In genomic region chr11:61225941-61226412, GRCm38 (mm10) we compare ENCODE assay signal across 9 mouse cellular contexts. TPM values are rescaled to one million over a fixed set of nuclear protein-coding genes. Genes with fewer than 3 reads are reported as not detected.
A peak's percentile ranks its signal among the peaks of the same experiment; 100 is the strongest.
DNase-seq lines count a peak whose midpoint lies in the region; ATAC-seq lines count a peak whose summit lies in the region.
"Had no signal": no experiment of that assay in that cellular context is flagged by ENCODE, and none has a peak within 500 bp of the region (broad histone marks: within the 10 kb centered on the region; RNA-seq: fewer than 3 reads in every experiment).

No protein-coding gene starts in this region.

- H3K4me1 ChIP-seq in heart, embryonic 14.5 days (ENCODE audit: control insufficient read depth in 2 of 2, insufficient read depth in 2 of 2, low read length in 2 of 2), result peaks cover 25 to 26% of the 10 kb centered on the region in 2 experiments
- peaks cover 8% of the 10 kb centered on the region; the same call in 1 of the 2 replicates for H3K4me1 ChIP-seq in lung, embryonic 15.5 days
- H3K4me1 ChIP-seq: midbrain, embryonic 12.5 days had no signal

- no peak overlapping the region for H3K9ac ChIP-seq in heart, embryonic 14.5 days (ENCODE audit: low read length)
- no peak overlapping the region for H3K9ac ChIP-seq in lung, embryonic 15.5 days
- H3K9ac ChIP-seq: midbrain, embryonic 12.5 days had no signal

- 54% methylated on average over 6 of the region's 6 CpGs for WGBS in heart, embryonic 14.5 days
- 43% methylated on average over 6 of the region's 6 CpGs for WGBS in lung, embryonic 15.5 days

- H3K4me3 ChIP-seq in heart, embryonic 14.5 days (ENCODE audit: control insufficient read depth in 1 of 2, insufficient read depth in 1 of 2, low read depth in 1 of 2, low read length in 2 of 2), result no peak overlapping the region
- no peak overlapping the region for H3K4me3 ChIP-seq in lung, embryonic 15.5 days
- H3K4me3 ChIP-seq: midbrain, embryonic 12.5 days had no signal

- H3K36me3 ChIP-seq in heart, embryonic 14.5 days (ENCODE audit: control insufficient read depth, insufficient read depth, low read length), result no peaks in the 10 kb centered on the region
- H3K36me3 ChIP-seq in lung, embryonic 15.5 days, result no peaks in the 10 kb centered on the region
- H3K36me3 ChIP-seq: midbrain, embryonic 12.5 days had no signal

- H3K27me3 ChIP-seq in heart, embryonic 14.5 days (ENCODE audit: control insufficient read depth, insufficient read depth, low read length), result no peaks in the 10 kb centered on the region
- H3K27me3 ChIP-seq in lung, embryonic 15.5 days, result no peaks in the 10 kb centered on the region
- H3K27me3 ChIP-seq: midbrain, embryonic 12.5 days had no signal

- no peak overlapping the region for H3K4me2 ChIP-seq in heart, embryonic 14.5 days (ENCODE audit: low read length)
- H3K4me2 ChIP-seq in lung, embryonic 15.5 days, result no peak overlapping the region
- H3K4me2 ChIP-seq: midbrain, embryonic 12.5 days had no signal

- peak; percentile 15 for DNase-seq in adrenal gland, postnatal 25 days
- DNase-seq in adrenal gland, postnatal 14 days, result no peak
- DNase-seq in cerebellum, adult 8-10 months, result peak; percentile 93
- DNase-seq in adrenal gland, adult 18-20 months (ENCODE audit: low spot score in 2 of 2), result no peak
- DNase-seq in thymus, adult 18-20 months, result no peak
- no peak for DNase-seq in spleen, adult 18-20 months

- H3K27ac ChIP-seq in heart, embryonic 14.5 days (replicated peaks in 1 of 2; ENCODE audit: control insufficient read depth in 1 of 2, insufficient read depth in 1 of 2, low read depth in 2 of 2, low read length in 2 of 2), result peak overlapping the region in 1 of 2 experiments; percentile 44; a peak in 1 of 4 replicates
- H3K27ac ChIP-seq in lung, embryonic 15.5 days, result peak overlapping the region; percentile 49; the same call in 1 of the 2 replicates
- H3K27ac ChIP-seq: midbrain, embryonic 12.5 days had no signal

- H3K9me3 ChIP-seq in heart, embryonic 14.5 days (ENCODE audit: control insufficient read depth, low read length), result no peaks in the 10 kb centered on the region
- no peaks in the 10 kb centered on the region for H3K9me3 ChIP-seq in lung, embryonic 15.5 days
- H3K9me3 ChIP-seq: midbrain, embryonic 12.5 days had no signal

- peak; percentile 71 for ATAC-seq in heart, embryonic 14.5 days (ENCODE audit: insufficient number of reproducible peaks, insufficient read depth, low FRiP score, low read depth)
- peak; percentile 72 for ATAC-seq in lung, embryonic 15.5 days (ENCODE audit: borderline replicate concordance, extremely low read depth, low FRiP score, low TSS enrichment)

RNA-seq across cellular contexts. Expression of gene Aldh3a1, which starts 18.6 kb away (rescaled TPM):
- total RNA-seq in adrenal gland, postnatal 25 days (2021), result 0.88 and 1.1 TPM in 2 replicates
- total RNA-seq in adrenal gland, postnatal 14 days (2021), result 0.26 TPM in 1 of 2 replicates, not detected in the other
- polyA plus RNA-seq in heart, embryonic 14.5 days (2014; fragmentation: Nextera tagmentation; extraction: Ambion mirVana), result 0.45 and 0.53 TPM in 2 replicates
- 0.15 and 0.22 TPM in 2 replicates for polyA plus RNA-seq in lung, embryonic 15.5 days (2015; fragmentation: Nextera tagmentation; extraction: Ambion mirVana)
- under 1 TPM in 1 of 2 experiments, not detected in 1; 0.70 TPM for total RNA-seq in adrenal gland, adult 18-20 months (2021)
- polyA plus RNA-seq: midbrain, embryonic 12.5 days had no signal

RNA-seq across cellular contexts. Expression of gene Aldh3a2, which starts 41.3 kb away (rescaled TPM):
- 54.9 and 69.0 TPM in 2 replicates for total RNA-seq in adrenal gland, postnatal 25 days (2021)
- 53.2 and 58.0 TPM in 2 replicates for total RNA-seq in adrenal gland, postnatal 14 days (2021)
- polyA plus RNA-seq in heart, embryonic 14.5 days (2014; fragmentation: Nextera tagmentation; extraction: Ambion mirVana), result 35.7 and 43.8 TPM in 2 replicates
- 37.3 and 41.1 TPM in 2 replicates for polyA plus RNA-seq in lung, embryonic 15.5 days (2015; fragmentation: Nextera tagmentation; extraction: Ambion mirVana)
- total RNA-seq in adrenal gland, adult 18-20 months (2021), result 10 to 100 TPM; 41.6 to 59.9 TPM

RNA-seq across cellular contexts. Expression of gene Usp22, which starts 51.1 kb away (rescaled TPM):
- 68.9 and 103 TPM in 2 replicates for total RNA-seq in adrenal gland, postnatal 25 days (2021)
- total RNA-seq in adrenal gland, postnatal 14 days (2021), result 53.0 and 58.2 TPM in 2 replicates
- polyA plus RNA-seq in heart, embryonic 14.5 days (2014; fragmentation: Nextera tagmentation; extraction: Ambion mirVana), result 92.2 and 92.5 TPM in 2 replicates
- polyA plus RNA-seq in lung, embryonic 15.5 days (2015; fragmentation: Nextera tagmentation; extraction: Ambion mirVana), result 109 and 113 TPM in 2 replicates
- 10 to 100 TPM; 42.3 to 57.6 TPM for total RNA-seq in adrenal gland, adult 18-20 months (2021)

Comparison
In these comparisons a context has a peak if more than half of its experiments do, and no peak if none do; other contexts are left out.
1. DNase-seq: peak in adrenal gland, postnatal 25 days (single experiment) and cerebellum, adult 8-10 months (single experiment); none in adrenal gland, postnatal 14 days (single experiment), adrenal gland, adult 18-20 months (0 of 2), thymus, adult 18-20 months (0 of 2) and spleen, adult 18-20 months (0 of 2).